Mouse (Mus musculus): Measurements from ENCODE around the gene Mmp25.

GRCm38 (mm10) chr17:23675127-23675526, 30.1 kb upstream of the Mmp25 start:
- peak; percentile 40 for TF ChIP-seq POLR2A (IDR thresholded peaks at IDR 0.05; ENCODE audit: insufficient read length, low read depth)
- TF ChIP-seq USF1 (IDR thresholded peaks at IDR 0.05; ENCODE audit: low read depth) = no peak
- no peak for TF ChIP-seq MYOD1 (IDR thresholded peaks at IDR 0.05; ENCODE audit: control insufficient read depth in 1 of 3, insufficient read length in 2 of 3, low read depth in 2 of 3)

Measured in myocyte (in vitro differentiated cells).